Mouse (Mus musculus): ENCODE results near the gene Eif3i.

DNA sequence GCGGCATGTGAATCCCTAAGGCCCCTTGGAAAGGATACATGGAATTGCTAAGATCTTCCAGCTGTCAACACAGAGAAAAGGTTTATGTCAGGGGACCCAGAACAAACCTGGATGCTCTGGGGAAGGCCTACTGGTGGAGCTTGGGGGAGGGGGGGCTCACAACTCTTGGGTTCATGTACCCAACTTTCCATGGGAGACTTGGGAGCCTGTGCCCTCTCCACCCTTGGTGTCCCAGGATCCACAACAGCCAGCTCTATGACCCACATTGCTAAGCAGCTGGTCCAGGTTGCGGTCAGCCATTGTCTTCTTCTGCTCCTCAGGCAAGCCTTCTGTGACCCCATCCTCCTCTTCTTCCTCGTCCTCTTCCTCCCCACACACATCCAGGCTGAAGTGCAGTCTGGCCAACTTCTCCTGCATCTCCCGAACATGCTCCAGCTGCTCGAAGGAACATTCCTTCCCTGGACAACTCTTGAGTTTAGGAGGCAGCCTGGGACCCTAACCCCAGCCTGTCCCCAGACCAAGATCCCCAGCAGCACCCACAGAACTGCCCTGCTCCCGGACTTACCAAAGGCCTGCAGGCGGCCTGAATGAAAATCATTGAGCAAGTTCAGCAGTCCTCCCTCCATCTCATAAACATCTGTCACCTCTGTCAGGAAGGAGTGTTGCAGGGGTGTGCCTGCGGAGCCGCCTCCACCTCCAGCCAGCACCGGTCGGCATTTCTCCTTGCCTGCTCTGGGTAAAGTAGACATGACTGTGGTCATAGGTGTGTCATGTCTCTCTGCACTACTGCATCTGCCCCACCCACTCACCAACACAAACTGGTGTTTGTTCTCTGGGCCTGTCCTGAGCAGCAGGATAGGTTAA, 20.2 kb upstream of the Eif3i start:
- TF ChIP-seq CTCF (IDR thresholded peaks at IDR 0.05; ENCODE audit: borderline replicate concordance, extremely low read depth, insufficient read depth, insufficient read length), result no peak
- TF ChIP-seq POLR2A (IDR thresholded peaks at IDR 0.05; ENCODE audit: borderline replicate concordance, extremely low read depth, insufficient read depth, insufficient read length, poor library complexity, severe bottlenecking), result no peak

All from brain, embryonic 14.5 days (tissue).